Mouse (Mus musculus) midbrain, embryonic 13.5 days (tissue): ENCODE results near the gene Tcaim. TPM values are rescaled to one million over a fixed set of nuclear protein-coding genes. Genes with fewer than 3 reads are reported as not detected.
A peak's percentile ranks its signal among the peaks of the same experiment; 100 is the strongest.

Experiments used
- ATAC-seq: fragments of 200-750 bp; cut with Nextera tagmentation; 2 replicates; pipeline ENCODE4 v1.8.0; 2017; ENCODE audit warnings: mild to moderate bottlenecking, moderate TSS enrichment, moderate library complexity
- H3K27ac ChIP-seq: fragments of 300-500 bp; sonication (generic); 2 replicates; pipeline ENCODE4 v1.5.1; 2015; ENCODE audit warnings: inconsistent platforms, mild to moderate bottlenecking, moderate library complexity
- H3K27me3 ChIP-seq: fragments of 300-500 bp; sonication (generic); 2 replicates; pipeline ENCODE4 v1.6.1; 2015; ENCODE audit warnings: mild to moderate bottlenecking, inconsistent platforms
- H3K36me3 ChIP-seq: fragments of 300-500 bp; sonication (generic); 2 replicates; pipeline ENCODE4 v1.6.1; 2015; ENCODE audit warnings: mild to moderate bottlenecking, inconsistent platforms
- H3K4me1 ChIP-seq: fragments of 300-500 bp; sonication (generic); replicated peaks from 2 replicates; pipeline ENCODE4 v1.6.1; 2015; ENCODE audit warnings: inconsistent platforms
- H3K4me2 ChIP-seq: fragments of 300-500 bp; sonication (generic); replicated peaks from 2 replicates; pipeline ENCODE4 v1.6.1; 2015; ENCODE audit warnings: moderate library complexity, mild to moderate bottlenecking, inconsistent platforms
- H3K4me3 ChIP-seq: fragments of 300-500 bp; sonication (generic); replicated peaks from 2 replicates; pipeline ENCODE4 v1.5.1; 2015; ENCODE audit warnings: mild to moderate bottlenecking, inconsistent platforms
- H3K9ac ChIP-seq: fragments of 300-500 bp; sonication (generic); replicated peaks from 2 replicates; pipeline ENCODE4 v1.6.1; 2015; ENCODE audit warnings: mild to moderate bottlenecking, inconsistent platforms
- H3K9me3 ChIP-seq: fragments of 300-500 bp; sonication (generic); 2 replicates; pipeline ENCODE4 v1.6.1; 2016; ENCODE audit warnings: mild to moderate bottlenecking, inconsistent platforms
- WGBS: fragments of 180-500 bp; shearing (Covaris S2); methylation state at CpG from one replicate; pipeline ENCODE4 v1.1.7; 2015; 5-methylcytosine and 5-hydroxymethylcytosine counted together
- polyA plus RNA-seq: library from polyadenylated mRNA; unstranded; fragments of >200 nt; fragmentation: Nextera tagmentation; extraction: Ambion mirVana; gene quantifications from 2 replicates; pipeline ENCODE4 v1.2.1, GENCODE M21; 2015

The Tcaim gene
- polyA plus RNA-seq: 8.1 and 8.2 TPM in 2 replicates

GRCm38 (mm10) chr9:122805053-122805844 is at the start of gene Tcaim:
Gene Tcaim, plus strand, starts transcription at chr9:122805539.
- peak within 1 kb of the TSS; percentile 80 for H3K9ac ChIP-seq
- peaks cover 12% of the 10 kb centered on the region for H3K4me1 ChIP-seq
- H3K27me3 ChIP-seq: no peaks in the 10 kb centered on the region
- H3K9me3 ChIP-seq: no peaks in the 10 kb centered on the region
- peak within 1 kb of the TSS; percentile 64 for H3K4me3 ChIP-seq
- peak within 1 kb of the TSS; percentile 91 for H3K27ac ChIP-seq
- ATAC-seq: peak; percentile 98
- H3K36me3 ChIP-seq: 0 out of 2 replicates have a peak, but pooled peaks cover 4% of the 10 kb centered on the region
- 9% methylated on average over 42 of the region's 42 CpGs for WGBS
- peak within 1 kb of the TSS; percentile 87 for H3K4me2 ChIP-seq

GRCm38 (mm10) chr9:122757614-122758013 is 47.7 kb upstream of the Tcaim start:
- no peaks in the 10 kb centered on the region for H3K27me3 ChIP-seq
- H3K4me2 ChIP-seq: no peak overlapping the region
- H3K9me3 ChIP-seq: no peaks in the 10 kb centered on the region
- H3K36me3 ChIP-seq: no peaks in the 10 kb centered on the region
- H3K27ac ChIP-seq: no peak overlapping the region
- no peak for ATAC-seq
- 44% methylated on average over 2 of the region's 2 CpGs for WGBS
- H3K9ac ChIP-seq: no peak overlapping the region
- no peaks in the 10 kb centered on the region for H3K4me1 ChIP-seq
- no peak overlapping the region for H3K4me3 ChIP-seq

GRCm38 (mm10) chr9:122760111-122760510 is 45.2 kb upstream of the Tcaim start:
- Histone ChIP-seq H3K4me1 (no peaks in the 10 kb centered on the region), H3K4me3 (no peak overlapping the region), H3K9ac (no peak overlapping the region), H3K27me3 (no peaks in the 10 kb centered on the region), H3K9me3 (no peaks in the 10 kb centered on the region), H3K27ac (no peak overlapping the region), H3K4me2 (no peak overlapping the region), H3K36me3 (no peaks in the 10 kb centered on the region)
- no peak for ATAC-seq

GRCm38 (mm10) chr9:122785231-122785630 is 20.1 kb upstream of the Tcaim start:
- no peak for ATAC-seq
- 82% methylated on average over 5 of the region's 5 CpGs for WGBS
- H3K27me3 ChIP-seq: no peaks in the 10 kb centered on the region
- H3K36me3 ChIP-seq: no peaks in the 10 kb centered on the region
- H3K4me3 ChIP-seq: no peak overlapping the region
- H3K27ac ChIP-seq: no peak overlapping the region
- H3K4me2 ChIP-seq: no peak overlapping the region
- H3K4me1 ChIP-seq: no peaks in the 10 kb centered on the region
- no peaks in the 10 kb centered on the region for H3K9me3 ChIP-seq
- no peak overlapping the region for H3K9ac ChIP-seq

GRCm38 (mm10) chr9:122786534-122786933 is 18.8 kb upstream of the Tcaim start:
- no peak for ATAC-seq
- Histone ChIP-seq H3K27ac (no peak overlapping the region), H3K4me3 (no peak overlapping the region), H3K36me3 (no peaks in the 10 kb centered on the region), H3K4me2 (no peak overlapping the region), H3K9ac (no peak overlapping the region), H3K9me3 (no peaks in the 10 kb centered on the region), H3K27me3 (no peaks in the 10 kb centered on the region), H3K4me1 (no peaks in the 10 kb centered on the region)
- WGBS: 87% methylated on average over 1 of the region's 1 CpGs

- no peaks in the 10 kb centered on the region for H3K27me3 ChIP-seq
- 9% methylated on average over 10 of the region's 10 CpGs for WGBS
- H3K9me3 ChIP-seq: no peaks in the 10 kb centered on the region
- 0 out of 2 replicates have a peak, but pooled peaks cover 4% of the 10 kb centered on the region for H3K36me3 ChIP-seq
- peaks cover 12% of the 10 kb centered on the region for H3K4me1 ChIP-seq
- peak overlapping the region; percentile 80 for H3K9ac ChIP-seq
- peak overlapping the region; percentile 87 for H3K4me2 ChIP-seq
- no peak for ATAC-seq
- peak overlapping the region; percentile 91 for H3K27ac ChIP-seq
- H3K4me3 ChIP-seq: peak overlapping the region; percentile 64
Measured at GRCm38 (mm10) chr9:122805845-122806341, 554 bp downstream of the Tcaim start.

GRCm38 (mm10) chr9:122807186-122807585 is 1.8 kb downstream of the Tcaim start:
- ATAC-seq: no peak
- H3K4me3 ChIP-seq: no peak overlapping the region
- H3K4me1 ChIP-seq: peaks cover 12% of the 10 kb centered on the region
- H3K27ac ChIP-seq: no peak overlapping the region
- peaks cover 11% of the 10 kb centered on the region; the same call in 1 of the 2 replicates for H3K36me3 ChIP-seq
- no peak overlapping the region for H3K9ac ChIP-seq
- H3K9me3 ChIP-seq: no peaks in the 10 kb centered on the region
- 91% methylated on average over 2 of the region's 2 CpGs for WGBS
- H3K27me3 ChIP-seq: no peaks in the 10 kb centered on the region
- H3K4me2 ChIP-seq: no peak overlapping the region

GRCm38 (mm10) chr9:122810212-122810611 is 4.9 kb downstream of the Tcaim start:
- Histone ChIP-seq H3K4me2 (no peak overlapping the region), H3K27ac (no peak overlapping the region), H3K4me1 (peaks cover 12% of the 10 kb centered on the region), H3K27me3 (no peaks in the 10 kb centered on the region), H3K4me3 (no peak overlapping the region), H3K9me3 (no peaks in the 10 kb centered on the region), H3K9ac (no peak overlapping the region), H3K36me3 (peaks cover 23% of the 10 kb centered on the region)
- ATAC-seq: no peak
- WGBS: 92% methylated on average over 3 of the region's 3 CpGs

- Histone ChIP-seq H3K36me3 (peaks cover 35% of the 10 kb centered on the region), H3K9me3 (no peaks in the 10 kb centered on the region), H3K4me3 (no peak overlapping the region), H3K27ac (no peak overlapping the region), H3K4me1 (no peaks in the 10 kb centered on the region), H3K9ac (no peak overlapping the region), H3K4me2 (no peak overlapping the region), H3K27me3 (no peaks in the 10 kb centered on the region)
- no peak for ATAC-seq
- 89% methylated on average over 5 of the region's 5 CpGs for WGBS
Measured at GRCm38 (mm10) chr9:122812386-122812785, 7.0 kb downstream of the Tcaim start.

GRCm38 (mm10) chr9:122814775-122815174 is 9.4 kb downstream of the Tcaim start:
- WGBS: 94% methylated on average over 2 of the region's 2 CpGs
- Histone ChIP-seq H3K27ac (no peak overlapping the region), H3K36me3 (peaks cover 40% of the 10 kb centered on the region), H3K4me3 (no peak overlapping the region), H3K4me2 (no peak overlapping the region), H3K9ac (no peak overlapping the region), H3K9me3 (no peaks in the 10 kb centered on the region), H3K27me3 (no peaks in the 10 kb centered on the region), H3K4me1 (no peaks in the 10 kb centered on the region)
- ATAC-seq: no peak

GRCm38 (mm10) chr9:122815239-122815851 is 10.0 kb downstream of the Tcaim start:
- Histone ChIP-seq H3K9ac (no peak overlapping the region), H3K36me3 (peaks cover 46% of the 10 kb centered on the region), H3K4me3 (no peak overlapping the region), H3K4me1 (no peaks in the 10 kb centered on the region), H3K27ac (no peak overlapping the region), H3K27me3 (no peaks in the 10 kb centered on the region), H3K9me3 (no peaks in the 10 kb centered on the region), H3K4me2 (no peak overlapping the region)
- WGBS: 89% methylated on average over 4 of the region's 4 CpGs
- no peak for ATAC-seq

- WGBS: 91% methylated on average over 5 of the region's 5 CpGs
- peaks cover 70% of the 10 kb centered on the region for H3K36me3 ChIP-seq
- no peak overlapping the region for H3K9ac ChIP-seq
- no peak overlapping the region for H3K4me3 ChIP-seq
- H3K4me2 ChIP-seq: no peak overlapping the region
- no peaks in the 10 kb centered on the region for H3K27me3 ChIP-seq
- ATAC-seq: no peak
- H3K9me3 ChIP-seq: no peaks in the 10 kb centered on the region
- H3K4me1 ChIP-seq: no peaks in the 10 kb centered on the region
- no peak overlapping the region for H3K27ac ChIP-seq
Measured at GRCm38 (mm10) chr9:122823374-122824017, 18.2 kb downstream of the Tcaim start.
